Mouse (Mus musculus): ENCODE results near the gene Spred1. TPM values are rescaled to one million over a fixed set of nuclear protein-coding genes. Genes with fewer than 3 reads are reported as not detected.
"Not testable (repeated sequence)": the region's sequence is repeated elsewhere in the genome, so short reads cannot be mapped to it uniquely, and the experiment has no call there.

The Spred1 gene
- polyA plus RNA-seq, 1 experiment from 2014 or later, result 15.3 TPM

DNA sequence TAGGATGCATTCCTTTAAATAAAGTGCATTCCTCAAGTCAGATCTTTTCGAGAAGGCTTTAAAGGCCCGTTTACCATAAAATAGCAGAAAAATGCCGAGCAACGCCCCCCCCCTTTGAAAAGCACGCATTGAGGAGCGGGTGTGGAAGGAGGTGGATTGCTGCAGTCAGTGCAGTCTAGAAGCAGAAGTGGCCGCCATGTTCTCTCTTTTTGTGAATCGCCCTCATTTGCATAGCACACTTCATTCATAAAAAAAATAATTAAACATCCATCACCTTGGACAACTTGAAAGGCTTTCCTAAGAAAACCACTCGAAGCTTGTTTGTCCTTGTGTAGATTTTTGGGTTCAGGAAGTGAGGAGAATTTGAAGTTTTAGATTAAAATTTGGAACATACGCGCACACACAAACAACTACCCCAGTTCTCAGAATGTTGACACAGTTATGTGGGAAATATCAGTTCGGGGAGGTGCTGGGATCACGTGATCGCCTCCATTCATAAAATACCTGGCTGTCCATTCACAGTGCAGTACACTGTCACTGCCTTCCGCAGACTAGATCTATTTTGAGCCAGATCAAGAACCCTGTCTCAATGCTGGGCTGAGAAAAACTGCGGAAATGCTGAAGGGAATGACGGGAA is 1.6 kb downstream of the Spred1 start:
- peak overlapping the region; percentile 95 for H3K4me3 ChIP-seq (ENCODE audit: low read depth, low read length)
- DNase-seq (ENCODE audit: low spot score), result peak; percentile 75
- peak overlapping the region; percentile 96 for H3K9ac ChIP-seq (ENCODE audit: low read length)
- H3K27me3 ChIP-seq (replicated peaks; ENCODE audit: control insufficient read depth, insufficient read depth, low read length), result no peaks in the 10 kb centered on the region
- peaks cover 16% of the 10 kb centered on the region for H3K4me1 ChIP-seq (replicated peaks; ENCODE audit: control insufficient read depth, insufficient read depth, low read length)
- no peaks in the 10 kb centered on the region for H3K9me3 ChIP-seq (ENCODE audit: control insufficient read depth, low read length)
- H3K36me3 ChIP-seq (ENCODE audit: control insufficient read depth, insufficient read depth, low read length), result no peaks in the 10 kb centered on the region
- 3% methylated on average over 17 of the region's 17 CpGs for WGBS
- 0 out of 2 replicates have a peak, but pooled peaks have one; percentile 18 for ATAC-seq (replicated peaks; ENCODE audit: low FRiP score, low TSS enrichment, low read depth)
- H3K4me2 ChIP-seq (ENCODE audit: low read length), result peak overlapping the region; percentile 54
- no peak overlapping the region for H3K27ac ChIP-seq (ENCODE audit: low read depth)

DNA sequence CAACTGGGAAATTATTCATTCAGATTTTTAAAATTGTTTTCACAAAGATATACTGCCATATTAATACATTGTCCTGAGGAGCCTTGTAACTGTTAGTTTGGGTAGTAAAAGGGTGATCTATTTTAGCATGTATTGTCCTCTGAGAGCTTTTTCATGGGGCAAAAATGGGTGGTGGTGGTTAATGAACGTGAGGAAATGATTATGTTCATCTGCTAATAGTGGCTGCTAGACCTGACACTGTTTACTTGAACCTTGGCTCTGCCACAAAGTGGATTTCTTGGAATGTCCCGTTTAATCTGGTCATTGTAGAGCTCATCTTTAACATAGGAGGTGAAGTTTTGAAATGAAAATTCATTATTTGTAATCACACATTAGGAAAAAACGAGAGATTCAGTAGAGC is 2.5 kb downstream of the Spred1 start:
- Histone ChIP-seq H3K4me2 (ENCODE audit: low read length) (peak overlapping the region; percentile 54), H3K27me3 (replicated peaks; ENCODE audit: control insufficient read depth, insufficient read depth, low read length) (no peaks in the 10 kb centered on the region), H3K9ac (ENCODE audit: low read length) (no peak overlapping the region), H3K36me3 (ENCODE audit: control insufficient read depth, insufficient read depth, low read length) (no peaks in the 10 kb centered on the region), H3K4me3 (ENCODE audit: low read depth, low read length) (peak overlapping the region; percentile 95), H3K27ac (ENCODE audit: low read depth) (no peak overlapping the region), H3K4me1 (replicated peaks; ENCODE audit: control insufficient read depth, insufficient read depth, low read length) (peaks cover 20% of the 10 kb centered on the region), H3K9me3 (ENCODE audit: control insufficient read depth, low read length) (no peaks in the 10 kb centered on the region)
- ATAC-seq (replicated peaks; ENCODE audit: low FRiP score, low TSS enrichment, low read depth), result no peak
- peak; percentile 21 for DNase-seq (ENCODE audit: low spot score)
- WGBS, result 33% methylated on average over 3 of the region's 3 CpGs

DNA sequence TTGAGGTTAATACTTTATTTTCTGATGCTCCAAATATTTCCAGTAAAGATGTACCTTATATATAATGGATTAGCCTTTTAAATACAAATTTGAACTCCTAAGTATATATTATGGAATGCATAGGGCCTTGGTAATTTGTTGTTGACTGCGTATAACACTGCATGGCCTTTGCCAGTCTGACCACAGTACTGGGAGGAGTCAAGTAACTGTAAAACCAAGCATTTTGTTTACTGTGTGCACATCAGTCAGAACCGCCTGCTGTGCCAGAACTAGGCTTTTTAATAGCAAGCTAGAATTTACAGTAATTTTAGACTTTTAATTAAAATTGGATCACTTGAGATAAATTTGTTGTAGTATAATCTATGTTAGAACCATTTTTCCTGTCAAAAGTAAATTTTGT is 3.7 kb downstream of the Spred1 start:
- Histone ChIP-seq H3K4me1 (replicated peaks; ENCODE audit: control insufficient read depth, insufficient read depth, low read length) (peaks cover 15% of the 10 kb centered on the region), H3K27me3 (replicated peaks; ENCODE audit: control insufficient read depth, insufficient read depth, low read length) (no peaks in the 10 kb centered on the region), H3K9me3 (ENCODE audit: control insufficient read depth, low read length) (no peaks in the 10 kb centered on the region), H3K36me3 (ENCODE audit: control insufficient read depth, insufficient read depth, low read length) (no peaks in the 10 kb centered on the region), H3K27ac (ENCODE audit: low read depth) (no peak overlapping the region), H3K4me3 (ENCODE audit: low read depth, low read length) (no peak overlapping the region), H3K9ac (ENCODE audit: low read length) (no peak overlapping the region), H3K4me2 (ENCODE audit: low read length) (no peak overlapping the region; the same call in 1 of the 2 replicates)
- ATAC-seq (replicated peaks; ENCODE audit: low FRiP score, low TSS enrichment, low read depth) (no peak), DNase-seq (ENCODE audit: low spot score) (no peak)
- WGBS, result 85% methylated on average over 2 of the region's 2 CpGs

DNA sequence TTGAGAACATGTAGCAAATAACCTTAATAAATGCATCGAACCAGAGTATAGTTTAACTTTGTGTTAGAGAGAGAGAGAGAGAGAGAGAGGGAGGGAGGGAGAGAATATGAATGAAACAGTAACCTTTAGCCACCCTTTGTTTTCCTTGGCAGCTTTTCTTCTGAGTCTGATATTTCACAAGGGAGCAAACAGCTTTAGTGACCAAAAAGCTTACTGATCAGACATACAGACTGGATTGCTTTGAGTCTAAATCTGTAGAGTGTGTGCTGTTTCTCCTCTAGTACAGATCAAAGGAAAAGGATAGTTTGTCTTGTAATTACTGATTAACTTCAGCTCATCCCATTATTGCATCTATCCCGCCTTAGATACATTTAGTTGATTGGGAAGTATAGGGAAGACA is 8.0 kb downstream of the Spred1 start:
- no peak overlapping the region for H3K9ac ChIP-seq (ENCODE audit: low read length)
- no peak for ATAC-seq (replicated peaks; ENCODE audit: low FRiP score, low TSS enrichment, low read depth)
- H3K4me2 ChIP-seq (ENCODE audit: low read length), result no peak overlapping the region
- H3K4me1 ChIP-seq (replicated peaks; ENCODE audit: control insufficient read depth, insufficient read depth, low read length), result peaks cover 11% of the 10 kb centered on the region; the same call in 1 of the 2 replicates
- H3K27ac ChIP-seq (ENCODE audit: low read depth), result no peak overlapping the region
- DNase-seq (ENCODE audit: low spot score), result no peak
- H3K36me3 ChIP-seq (ENCODE audit: control insufficient read depth, insufficient read depth, low read length), result no peaks in the 10 kb centered on the region; the same call in 1 of the 2 replicates
- H3K27me3 ChIP-seq (replicated peaks; ENCODE audit: control insufficient read depth, insufficient read depth, low read length), result no peaks in the 10 kb centered on the region
- no peak overlapping the region for H3K4me3 ChIP-seq (ENCODE audit: low read depth, low read length)
- WGBS, result 69% methylated on average over 2 of the region's 2 CpGs
- H3K9me3 ChIP-seq (ENCODE audit: control insufficient read depth, low read length), result no peaks in the 10 kb centered on the region

DNA sequence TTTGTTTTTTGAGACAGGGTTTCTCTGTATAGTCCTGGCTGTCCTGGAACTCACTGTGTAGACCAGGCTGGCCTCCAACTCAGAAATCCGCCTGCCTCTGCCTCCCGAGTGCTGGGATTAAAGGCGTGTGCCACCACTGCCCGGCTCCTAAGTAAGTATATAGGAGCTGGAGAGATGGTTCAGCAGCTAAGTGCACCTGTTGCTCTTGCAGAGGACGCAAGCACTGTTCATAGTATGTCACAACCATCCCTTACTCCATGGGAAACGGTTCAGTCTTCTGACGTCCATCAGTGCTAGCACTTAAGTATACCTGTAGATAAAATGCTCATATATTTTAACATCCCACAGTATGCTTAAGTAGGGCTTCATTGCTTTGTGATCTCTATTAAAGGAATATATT is 9.9 kb downstream of the Spred1 start:
- not testable (repeated sequence) for H3K9me3 ChIP-seq (ENCODE audit: control insufficient read depth, low read length); ATAC-seq (replicated peaks; ENCODE audit: low FRiP score, low TSS enrichment, low read depth); H3K4me2 ChIP-seq (ENCODE audit: low read length); DNase-seq (ENCODE audit: low spot score); H3K27ac ChIP-seq (ENCODE audit: low read depth); H3K4me3 ChIP-seq (ENCODE audit: low read depth, low read length); H3K27me3 ChIP-seq (replicated peaks; ENCODE audit: control insufficient read depth, insufficient read depth, low read length); H3K4me1 ChIP-seq (replicated peaks; ENCODE audit: control insufficient read depth, insufficient read depth, low read length); H3K36me3 ChIP-seq (ENCODE audit: control insufficient read depth, insufficient read depth, low read length); H3K9ac ChIP-seq (ENCODE audit: low read length)
- 93% methylated on average over 7 of the region's 7 CpGs for WGBS

DNA sequence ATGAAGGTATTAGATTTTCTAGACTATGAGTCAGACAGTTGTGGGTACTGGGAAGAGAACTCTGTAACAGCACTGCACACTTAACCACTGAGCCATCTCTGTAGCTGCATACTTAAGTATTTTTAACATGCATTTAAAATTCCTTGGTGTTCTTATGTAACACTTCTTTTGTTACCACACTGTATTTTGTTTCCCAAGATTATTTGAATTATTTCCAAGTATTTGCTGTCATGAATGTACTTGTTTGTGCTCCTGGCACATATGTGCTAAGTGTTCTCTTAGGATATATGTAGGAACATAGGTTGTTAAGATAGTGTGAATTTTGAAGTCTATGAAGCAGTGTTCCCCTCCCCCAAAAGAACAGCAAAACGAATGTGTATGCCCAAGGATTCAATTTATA is 10.7 kb downstream of the Spred1 start:
- ATAC-seq (replicated peaks; ENCODE audit: low FRiP score, low TSS enrichment, low read depth) (no peak), DNase-seq (ENCODE audit: low spot score) (no peak)
- no peak overlapping the region for H3K4me2 ChIP-seq (ENCODE audit: low read length)
- H3K4me1 ChIP-seq (replicated peaks; ENCODE audit: control insufficient read depth, insufficient read depth, low read length), result peaks cover 4% of the 10 kb centered on the region; the same call in 1 of the 2 replicates
- H3K4me3 ChIP-seq (ENCODE audit: low read depth, low read length), result no peak overlapping the region
- 71% methylated on average over 1 of the region's 1 CpGs for WGBS
- H3K27me3 ChIP-seq (replicated peaks; ENCODE audit: control insufficient read depth, insufficient read depth, low read length), result no peaks in the 10 kb centered on the region
- no peaks in the 10 kb centered on the region for H3K9me3 ChIP-seq (ENCODE audit: control insufficient read depth, low read length)
- H3K27ac ChIP-seq (ENCODE audit: low read depth), result no peak overlapping the region
- no peak overlapping the region for H3K9ac ChIP-seq (ENCODE audit: low read length)
- H3K36me3 ChIP-seq (ENCODE audit: control insufficient read depth, insufficient read depth, low read length), result no peaks in the 10 kb centered on the region; the same call in 1 of the 2 replicates

DNA sequence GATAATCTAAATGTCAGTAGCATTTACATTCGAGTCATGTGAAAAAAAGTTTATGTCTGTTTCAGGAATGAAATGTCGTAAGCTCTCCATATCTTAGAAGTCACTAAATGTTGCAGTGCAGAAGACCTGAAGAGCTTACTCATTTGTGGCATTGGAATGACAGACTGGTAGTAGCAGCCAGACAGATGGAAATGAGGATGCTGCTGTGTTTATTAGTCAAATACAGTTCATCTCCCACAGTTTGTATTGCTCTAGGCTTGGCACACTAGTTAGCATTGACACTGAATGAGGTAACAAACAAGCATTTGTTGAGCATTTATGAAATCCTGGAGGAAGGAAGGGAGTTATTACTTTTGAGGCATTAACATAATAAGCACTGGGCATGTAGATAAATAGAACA is 12.4 kb downstream of the Spred1 start:
- Histone ChIP-seq H3K4me3 (ENCODE audit: low read depth, low read length) (no peak overlapping the region), H3K27ac (ENCODE audit: low read depth) (no peak overlapping the region), H3K9ac (ENCODE audit: low read length) (no peak overlapping the region), H3K36me3 (ENCODE audit: control insufficient read depth, insufficient read depth, low read length) (no peaks in the 10 kb centered on the region; the same call in 1 of the 2 replicates), H3K4me2 (ENCODE audit: low read length) (no peak overlapping the region), H3K4me1 (replicated peaks; ENCODE audit: control insufficient read depth, insufficient read depth, low read length) (no peaks in the 10 kb centered on the region; the same call in 1 of the 2 replicates), H3K9me3 (ENCODE audit: control insufficient read depth, low read length) (no peaks in the 10 kb centered on the region), H3K27me3 (replicated peaks; ENCODE audit: control insufficient read depth, insufficient read depth, low read length) (no peaks in the 10 kb centered on the region)
- WGBS, result 85% methylated on average over 2 of the region's 2 CpGs
- ATAC-seq (replicated peaks; ENCODE audit: low FRiP score, low TSS enrichment, low read depth), result no peak
- no peak for DNase-seq (ENCODE audit: low spot score)

DNA sequence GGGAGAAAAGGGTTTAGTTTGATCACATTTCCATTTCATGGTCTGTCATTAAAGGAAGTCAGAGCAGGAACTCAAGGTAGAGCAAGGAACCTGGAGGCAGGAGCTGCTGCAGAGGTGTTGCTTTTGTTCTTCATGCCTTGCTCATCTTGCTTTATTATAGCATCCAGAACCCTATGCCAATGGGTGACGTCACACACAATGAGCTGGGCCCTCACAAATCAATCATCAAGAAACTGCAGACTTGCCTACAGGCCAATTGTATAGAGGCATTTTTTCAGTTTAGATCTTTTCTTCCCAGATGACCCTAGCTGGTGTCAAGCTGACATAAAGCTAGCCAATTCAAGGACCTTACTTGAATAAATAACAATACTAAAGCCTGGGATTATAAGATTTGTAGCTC is 16.6 kb downstream of the Spred1 start:
- no peak overlapping the region for H3K4me2 ChIP-seq (ENCODE audit: low read length)
- no peak for DNase-seq (ENCODE audit: low spot score)
- H3K4me3 ChIP-seq (ENCODE audit: low read depth, low read length), result no peak overlapping the region
- H3K27ac ChIP-seq (ENCODE audit: low read depth), result no peak overlapping the region
- no peak for ATAC-seq (replicated peaks; ENCODE audit: low FRiP score, low TSS enrichment, low read depth)
- H3K9me3 ChIP-seq (ENCODE audit: control insufficient read depth, low read length), result no peaks in the 10 kb centered on the region
- H3K36me3 ChIP-seq (ENCODE audit: control insufficient read depth, insufficient read depth, low read length), result no peaks in the 10 kb centered on the region
- no peaks in the 10 kb centered on the region for H3K27me3 ChIP-seq (replicated peaks; ENCODE audit: control insufficient read depth, insufficient read depth, low read length)
- no peaks in the 10 kb centered on the region; the same call in 1 of the 2 replicates for H3K4me1 ChIP-seq (replicated peaks; ENCODE audit: control insufficient read depth, insufficient read depth, low read length)
- no peak overlapping the region for H3K9ac ChIP-seq (ENCODE audit: low read length)
- WGBS, result 65% methylated on average over 1 of the region's 1 CpGs

DNA sequence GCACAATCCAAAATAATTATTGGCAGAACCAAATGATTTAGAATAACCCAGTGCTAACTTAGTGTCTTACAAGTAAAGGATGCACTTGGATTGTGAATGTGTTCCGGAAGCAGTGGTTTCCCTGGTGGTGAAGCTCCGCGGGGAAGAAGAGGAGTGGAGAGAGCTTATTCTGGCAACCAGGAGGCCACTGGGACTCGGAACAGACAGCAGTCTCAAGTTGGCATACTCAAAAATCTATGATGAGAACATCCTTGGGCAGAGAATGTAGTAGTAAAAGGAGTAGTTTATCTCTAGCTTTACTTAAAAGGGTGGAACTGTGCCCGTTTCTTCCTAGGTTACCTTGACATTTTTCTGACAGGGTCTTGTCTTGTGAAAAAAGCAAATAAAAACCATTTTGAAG is 17.8 kb downstream of the Spred1 start:
- WGBS, result 87% methylated on average over 5 of the region's 5 CpGs
- Histone ChIP-seq H3K9ac (ENCODE audit: low read length) (no peak overlapping the region), H3K4me2 (ENCODE audit: low read length) (no peak overlapping the region), H3K9me3 (ENCODE audit: control insufficient read depth, low read length) (no peaks in the 10 kb centered on the region), H3K27me3 (replicated peaks; ENCODE audit: control insufficient read depth, insufficient read depth, low read length) (no peaks in the 10 kb centered on the region), H3K4me1 (replicated peaks; ENCODE audit: control insufficient read depth, insufficient read depth, low read length) (no peaks in the 10 kb centered on the region; the same call in 1 of the 2 replicates), H3K27ac (ENCODE audit: low read depth) (no peak overlapping the region), H3K4me3 (ENCODE audit: low read depth, low read length) (no peak overlapping the region), H3K36me3 (ENCODE audit: control insufficient read depth, insufficient read depth, low read length) (no peaks in the 10 kb centered on the region)
- ATAC-seq (replicated peaks; ENCODE audit: low FRiP score, low TSS enrichment, low read depth) (no peak), DNase-seq (ENCODE audit: low spot score) (no peak)

Data from intestine, embryonic 14.5 days (tissue).